Mouse (Mus musculus): ENCODE results near the gene Zbtb22.
"Not testable (repeated sequence)": the region's sequence is repeated elsewhere in the genome, so short reads cannot be mapped to it uniquely, and the experiment has no call there.

Gene Zbtb22

DNA sequence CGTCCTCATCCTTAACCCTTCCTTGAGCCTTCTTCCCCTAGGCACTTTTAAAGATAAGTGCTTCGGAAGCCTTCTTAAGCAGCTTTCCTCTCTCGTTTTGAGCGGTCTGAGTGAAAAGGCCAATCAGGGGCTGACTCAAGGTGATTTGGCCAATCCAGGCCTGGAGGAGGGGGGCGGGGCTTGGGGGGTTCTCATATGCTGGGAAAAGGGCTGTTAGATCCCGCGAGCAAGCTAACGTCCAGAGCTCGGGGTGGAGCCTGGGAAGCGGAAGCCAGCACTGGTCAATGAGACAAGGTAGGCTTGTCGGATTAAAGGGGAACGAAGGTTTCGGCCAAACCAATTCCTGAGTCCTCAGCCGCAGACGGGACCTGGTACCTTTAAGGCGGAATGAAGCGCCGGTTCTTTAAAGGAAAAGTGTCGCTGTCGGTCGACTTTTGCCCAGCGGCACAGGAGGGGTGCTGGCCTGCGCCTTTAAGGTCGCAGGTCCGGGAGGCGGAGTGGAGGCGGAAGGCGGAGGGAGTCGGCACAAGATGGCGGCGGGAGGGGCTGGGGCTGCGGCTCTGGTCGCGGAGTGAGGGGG, at the start of gene Zbtb22, which contains the start of gene Tapbp:
TSS of gene Zbtb22 (plus strand) at position 234 of the 580 bp plus-strand sequence.
TSS of gene Tapbp (plus strand) at position 229 of the 580 bp plus-strand sequence.
- DNase-seq (ENCODE audit: low read depth, low spot score) = peak; percentile 100

DNA sequence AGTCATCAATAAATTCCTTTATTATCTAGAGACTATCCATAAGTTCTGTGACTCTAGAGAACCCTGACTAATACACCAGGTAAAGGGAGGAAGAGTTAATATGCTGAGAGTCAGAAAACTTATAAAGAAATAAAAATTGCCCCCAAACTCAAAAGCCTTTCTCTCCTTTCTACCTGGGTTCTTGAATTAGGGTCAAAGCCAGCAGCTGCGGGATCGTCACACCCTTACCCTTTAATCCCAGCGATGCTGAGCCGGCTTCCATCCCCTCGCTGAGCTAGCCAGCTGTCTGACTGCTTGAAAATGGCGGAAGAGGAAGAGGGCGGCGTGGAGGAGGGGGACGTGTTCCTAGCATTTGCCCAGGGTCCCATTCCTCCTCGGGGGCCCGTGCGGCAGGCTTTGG, 42.2 kb upstream of the Zbtb22 start, which contains the start of gene Gm7029:
TSS of gene Gm7029 (plus strand) at position 301 of the 400 bp plus-strand sequence.
- not testable (repeated sequence) for DNase-seq (ENCODE audit: low read depth, low spot score)

DNA sequence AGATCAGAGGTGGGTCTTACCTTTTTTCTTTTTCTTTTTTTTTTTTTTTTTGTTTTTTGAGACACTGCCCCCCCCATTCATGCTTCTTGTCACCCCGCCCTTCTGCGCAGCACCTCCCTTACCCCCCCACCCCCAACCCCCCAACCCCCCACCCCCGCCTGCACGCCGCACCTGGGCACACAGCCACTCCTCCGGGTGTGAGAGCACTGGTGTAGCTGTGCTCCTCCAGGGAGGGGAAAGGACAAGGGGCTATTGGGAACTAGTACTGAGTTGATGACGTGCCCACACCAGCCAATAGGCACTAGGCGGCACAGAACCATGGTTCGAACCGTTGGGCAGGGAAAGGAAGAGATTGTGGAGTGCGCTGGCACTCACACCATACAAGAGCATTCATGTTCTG, 41.3 kb upstream of the Zbtb22 start:
- DNase-seq (ENCODE audit: low read depth, low spot score) = no peak

DNA sequence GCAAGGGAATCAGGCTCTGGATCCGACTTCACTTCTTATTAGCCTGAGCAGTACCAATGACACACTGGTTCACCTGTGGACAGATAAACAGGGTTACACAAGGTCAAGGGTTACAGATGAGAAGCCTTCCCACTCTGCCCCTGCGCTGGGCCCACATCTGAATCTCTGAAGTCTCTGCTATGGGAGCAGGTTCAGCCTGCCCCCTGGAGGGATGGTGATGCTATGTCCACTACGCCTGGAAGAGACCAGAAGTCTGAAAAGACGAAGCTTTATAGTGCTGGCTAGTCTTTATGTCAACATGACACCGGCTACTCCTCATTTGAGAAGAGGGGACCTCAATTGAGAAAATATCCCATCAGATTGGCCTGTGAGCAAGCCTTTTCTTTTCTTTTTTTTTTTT, 39.9 kb upstream of the Zbtb22 start:
- not testable (repeated sequence) for DNase-seq (ENCODE audit: low read depth, low spot score)

DNA sequence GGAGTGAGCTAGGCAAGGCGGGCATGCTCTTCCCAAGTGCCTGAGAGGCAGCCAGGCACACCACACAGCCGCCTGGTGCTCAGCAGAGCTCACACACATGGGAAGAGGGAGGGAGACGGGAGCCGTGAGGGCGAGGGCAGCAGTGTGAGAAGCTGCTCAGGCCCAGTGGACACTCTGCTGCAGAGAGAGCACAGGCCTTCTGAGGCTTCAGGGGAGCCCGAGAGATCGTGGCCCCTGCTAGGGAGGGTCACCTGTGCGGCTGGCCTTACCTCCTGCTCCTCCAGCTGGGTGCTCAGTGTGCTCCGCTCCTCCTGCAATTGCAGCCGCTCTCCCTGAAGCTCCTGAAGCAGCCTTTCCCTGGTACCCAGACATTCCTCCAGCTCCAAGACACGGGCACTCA, 31.4 kb upstream of the Zbtb22 start:
- DNase-seq (ENCODE audit: low read depth, low spot score) = not testable (repeated sequence)

DNA sequence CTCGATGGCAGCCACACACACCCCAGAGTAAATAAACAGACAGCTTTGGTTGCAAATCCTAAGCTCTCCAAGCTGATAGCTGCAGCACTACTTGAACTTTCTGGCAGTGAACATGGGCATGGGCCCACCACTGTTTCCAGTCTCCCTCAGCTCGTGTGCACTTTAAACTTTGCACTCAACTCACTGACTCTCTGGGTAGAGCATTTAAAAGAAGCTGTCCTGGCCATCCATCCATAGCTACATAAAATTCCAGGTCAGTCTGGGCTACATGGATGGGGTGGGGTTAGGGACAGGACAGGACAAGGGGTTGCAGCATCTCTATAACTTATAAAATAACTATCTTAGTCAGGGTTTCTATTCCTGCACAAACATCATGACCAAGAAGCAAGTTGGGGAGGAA, 27.9 kb upstream of the Zbtb22 start:
- not testable (repeated sequence) for DNase-seq (ENCODE audit: low read depth, low spot score)

DNA sequence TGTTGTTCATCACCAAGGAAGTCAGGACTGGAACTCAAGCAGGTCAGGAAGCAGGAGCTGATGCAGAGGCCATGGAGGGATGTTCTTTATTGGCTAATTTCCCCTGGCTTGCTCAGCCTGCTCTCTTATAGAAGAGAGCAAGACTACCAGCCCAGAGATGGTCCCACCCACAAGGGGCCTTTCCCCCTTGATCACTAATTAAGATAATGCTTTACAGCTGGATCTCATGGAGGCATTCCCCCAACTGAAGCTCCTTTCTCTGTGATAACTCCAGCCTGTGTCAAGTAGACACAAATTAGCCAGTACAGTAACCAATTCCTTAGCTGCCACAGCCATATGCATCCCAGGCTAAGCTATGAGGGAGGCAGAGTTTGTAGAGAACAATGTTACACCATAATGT, 27.5 kb upstream of the Zbtb22 start:
- not testable (repeated sequence) for DNase-seq (ENCODE audit: low read depth, low spot score)

DNA sequence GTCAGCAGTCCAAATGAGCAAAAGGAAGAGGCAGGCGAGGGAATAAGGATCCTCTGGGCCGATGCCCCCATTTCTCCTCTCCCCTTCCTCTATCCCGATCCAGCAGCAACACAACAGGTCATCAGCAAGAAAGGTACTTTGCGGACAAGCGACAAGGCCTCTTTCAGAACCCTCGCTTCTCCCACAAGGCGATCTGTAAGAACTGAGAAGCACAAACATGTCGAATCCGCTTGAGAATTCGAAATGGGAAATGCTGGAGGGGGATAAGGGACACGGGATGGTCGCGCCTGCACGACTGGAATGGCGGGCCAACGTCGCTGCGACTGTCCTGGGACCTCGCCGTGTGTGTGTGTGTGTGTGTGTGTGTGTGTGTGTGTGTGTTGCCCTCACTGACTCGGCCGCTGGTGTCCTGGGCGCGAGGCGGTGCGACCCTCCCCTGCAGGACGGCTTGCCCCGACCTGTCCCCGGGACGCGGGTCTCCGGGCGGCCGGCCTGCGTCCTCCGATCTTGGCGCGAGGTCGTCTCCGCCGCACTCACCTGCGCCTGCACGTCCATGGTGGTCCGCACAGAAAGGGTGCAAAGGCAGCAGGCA, 25.7 kb upstream of the Zbtb22 start:
- DNase-seq (ENCODE audit: low read depth, low spot score) = not testable (repeated sequence)

DNA sequence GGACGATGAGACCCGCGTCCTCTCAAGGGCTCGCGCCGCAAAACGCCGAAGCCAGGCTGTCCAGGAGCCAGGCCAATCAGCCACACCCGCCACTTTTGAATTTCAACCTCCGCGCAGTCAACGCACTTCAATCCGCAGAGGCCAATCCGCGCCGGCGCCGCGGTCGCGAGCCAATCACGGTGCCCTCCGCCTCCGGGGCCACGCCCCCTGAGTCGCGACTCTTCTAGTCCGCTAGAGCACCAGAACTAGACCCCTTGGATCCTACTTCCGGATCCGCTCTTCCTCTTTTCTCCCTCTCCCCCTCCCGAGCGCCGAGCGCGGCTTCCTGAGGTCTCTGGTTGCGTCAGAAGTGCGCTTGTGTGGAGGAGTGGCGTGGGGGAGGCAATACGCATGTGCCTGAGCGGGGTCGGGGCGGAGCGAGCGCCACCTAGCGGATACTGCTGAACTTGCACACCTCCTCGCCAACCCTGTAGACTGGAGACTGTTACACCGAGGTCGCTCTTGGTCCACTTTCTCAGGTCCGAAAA, 25.1 kb upstream of the Zbtb22 start, which contains the start of gene Kifc1:
TSS of gene Kifc1 (minus strand) at position 129 of the 527 bp plus-strand sequence.
- peak; percentile 100 for DNase-seq (ENCODE audit: low read depth, low spot score)

DNA sequence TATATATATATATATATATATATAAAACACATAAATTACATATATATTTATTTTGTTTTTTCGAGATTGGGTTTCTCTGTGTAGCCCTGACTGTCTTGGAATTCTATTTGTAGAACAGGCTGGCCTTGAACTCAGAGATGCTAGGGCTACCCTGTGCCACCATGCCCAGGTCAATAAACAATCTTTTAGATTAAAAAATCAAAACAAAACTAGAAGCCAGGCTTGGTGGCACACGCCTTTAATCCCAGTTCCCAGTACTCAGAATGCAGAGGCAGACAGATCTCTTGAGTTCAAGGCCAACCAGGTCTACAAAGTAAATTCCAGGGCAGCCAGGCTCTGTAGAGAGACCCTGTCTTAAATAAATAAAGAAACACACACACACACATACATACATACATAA, 24.3 kb upstream of the Zbtb22 start:
- no peak for DNase-seq (ENCODE audit: low read depth, low spot score)

DNA sequence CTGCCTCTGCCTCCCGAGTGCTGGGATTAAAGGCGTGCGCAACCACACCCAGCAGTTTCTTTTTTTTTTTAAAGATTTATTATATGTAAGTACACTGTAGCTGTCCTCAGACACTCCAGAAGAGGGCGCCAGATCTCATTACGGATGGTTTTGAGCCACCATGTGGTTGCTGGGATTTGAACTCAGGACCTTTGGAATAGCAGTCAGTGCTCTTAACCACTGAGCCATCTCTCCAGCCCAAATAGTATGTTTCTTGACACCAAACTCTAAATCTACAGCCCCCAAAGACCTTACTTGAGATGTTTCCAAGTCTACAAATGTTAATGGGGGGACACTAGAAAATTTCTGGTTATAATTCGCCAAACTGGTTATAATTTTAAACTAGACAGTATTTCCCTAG, 23.8 kb upstream of the Zbtb22 start:
- not testable (repeated sequence) for DNase-seq (ENCODE audit: low read depth, low spot score)

DNA sequence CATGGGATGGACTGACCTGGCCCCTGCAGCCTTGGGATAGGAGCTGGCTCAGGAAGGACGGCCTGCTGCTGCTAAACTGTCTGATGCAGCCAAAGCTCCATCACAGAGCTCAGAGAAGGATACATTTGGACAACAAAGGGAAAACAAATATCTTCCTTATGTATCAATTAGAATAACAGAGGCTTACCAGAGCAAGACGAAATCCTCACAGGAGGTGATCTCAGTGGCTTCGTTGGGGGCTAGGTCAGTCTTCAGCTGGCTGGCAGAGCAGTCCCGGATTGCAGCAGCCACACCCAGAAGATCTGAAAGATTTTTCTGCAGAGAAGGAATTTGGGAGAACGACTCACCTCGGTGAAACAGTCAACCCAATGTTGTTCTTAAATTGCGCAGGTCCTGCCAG, 23.3 kb upstream of the Zbtb22 start:
- no peak for DNase-seq (ENCODE audit: low read depth, low spot score)

DNA sequence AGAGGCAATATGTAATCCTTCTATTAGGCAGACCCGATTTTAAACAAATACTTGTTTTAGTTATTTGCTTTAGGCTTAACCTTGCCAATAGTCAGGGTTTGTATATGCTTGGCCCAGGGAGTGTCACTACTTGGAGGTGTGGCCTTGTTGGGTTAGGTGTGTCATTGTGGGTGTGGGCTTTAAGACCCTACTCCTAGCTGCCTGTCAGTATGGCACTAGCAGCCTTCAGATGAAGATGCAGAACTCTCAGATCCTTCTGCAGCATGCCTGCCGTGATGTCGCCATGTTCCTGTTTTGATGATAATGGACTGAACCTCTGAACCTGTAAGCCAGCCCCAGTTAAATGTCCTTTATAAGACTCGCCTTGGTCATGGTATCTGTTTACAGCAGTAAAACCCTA, 22.7 kb upstream of the Zbtb22 start:
- DNase-seq (ENCODE audit: low read depth, low spot score) = not testable (repeated sequence)

DNA sequence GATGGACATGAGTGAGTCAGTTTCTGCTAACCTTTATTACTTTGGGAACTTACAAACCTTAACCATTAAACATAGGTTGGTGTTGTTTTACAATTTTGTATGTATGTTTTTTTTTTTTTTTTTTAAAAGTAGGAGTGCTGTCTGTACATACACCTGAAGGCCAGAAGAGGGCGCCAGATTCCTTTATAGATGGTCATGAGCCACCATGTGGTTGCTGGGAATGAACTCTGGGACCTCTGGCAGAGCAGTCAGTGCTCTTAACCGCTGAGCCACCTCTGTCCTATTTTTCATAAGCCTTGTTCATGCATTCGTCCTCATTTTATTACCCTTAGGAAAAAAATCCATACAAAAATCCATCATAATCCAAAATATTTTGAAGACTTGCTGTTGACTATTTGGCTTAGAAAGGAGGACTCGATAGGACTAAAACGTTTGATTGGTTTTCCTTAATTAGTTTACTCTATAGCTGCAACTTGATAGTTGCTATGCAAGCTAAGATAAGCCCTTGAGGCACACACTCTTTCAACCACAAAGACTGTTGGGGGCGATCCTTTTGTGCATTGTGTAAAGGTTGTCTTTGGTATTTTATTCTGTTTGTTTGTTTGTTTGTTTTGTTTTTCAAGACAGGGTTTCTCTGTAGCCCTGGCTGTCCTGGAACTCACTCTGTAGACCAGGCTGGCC, 18.4 kb upstream of the Zbtb22 start:
- peak; percentile 81 for DNase-seq (ENCODE audit: low read depth, low spot score)

DNA sequence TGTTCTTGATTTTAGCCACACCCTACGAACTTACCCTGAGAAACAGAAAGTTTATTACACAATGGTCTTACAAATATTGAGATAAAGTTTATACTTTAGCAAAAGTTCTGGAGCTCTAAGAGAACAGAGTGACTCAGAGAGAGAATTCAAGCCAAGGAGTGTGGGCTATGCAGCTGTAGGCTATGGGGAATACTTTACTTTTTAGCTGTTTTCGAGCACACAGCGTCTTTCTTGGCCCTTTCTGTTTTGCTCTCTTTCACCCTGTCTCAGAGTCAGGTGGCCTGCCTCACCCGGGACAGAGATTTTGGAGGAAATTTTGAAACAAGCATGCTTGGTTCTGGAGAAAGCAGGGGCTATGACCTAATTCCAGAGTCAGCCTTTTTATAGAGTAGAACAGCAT, 17.5 kb upstream of the Zbtb22 start:
- peak; percentile 48 for DNase-seq (ENCODE audit: low read depth, low spot score)

DNA sequence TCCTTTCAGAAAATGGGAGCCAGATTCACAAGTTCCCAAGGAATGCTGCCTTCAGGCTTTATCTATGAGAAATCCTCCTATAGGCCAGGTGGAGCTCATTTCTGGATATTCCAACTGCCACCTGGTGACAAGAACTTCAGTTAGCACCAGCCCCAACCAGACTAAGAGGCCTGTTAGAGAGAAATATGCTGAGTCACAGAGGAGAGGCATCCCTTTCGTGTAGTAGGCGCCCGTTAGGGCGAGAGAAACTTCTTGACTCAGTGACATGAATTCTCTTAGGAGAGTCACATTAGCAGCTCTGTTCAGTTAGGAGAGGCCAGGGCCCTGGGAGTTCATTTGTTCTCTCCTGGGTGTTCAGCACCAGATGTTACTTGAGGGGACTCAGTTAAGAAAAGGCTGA, 16.1 kb upstream of the Zbtb22 start:
- no peak for DNase-seq (ENCODE audit: low read depth, low spot score)

DNA sequence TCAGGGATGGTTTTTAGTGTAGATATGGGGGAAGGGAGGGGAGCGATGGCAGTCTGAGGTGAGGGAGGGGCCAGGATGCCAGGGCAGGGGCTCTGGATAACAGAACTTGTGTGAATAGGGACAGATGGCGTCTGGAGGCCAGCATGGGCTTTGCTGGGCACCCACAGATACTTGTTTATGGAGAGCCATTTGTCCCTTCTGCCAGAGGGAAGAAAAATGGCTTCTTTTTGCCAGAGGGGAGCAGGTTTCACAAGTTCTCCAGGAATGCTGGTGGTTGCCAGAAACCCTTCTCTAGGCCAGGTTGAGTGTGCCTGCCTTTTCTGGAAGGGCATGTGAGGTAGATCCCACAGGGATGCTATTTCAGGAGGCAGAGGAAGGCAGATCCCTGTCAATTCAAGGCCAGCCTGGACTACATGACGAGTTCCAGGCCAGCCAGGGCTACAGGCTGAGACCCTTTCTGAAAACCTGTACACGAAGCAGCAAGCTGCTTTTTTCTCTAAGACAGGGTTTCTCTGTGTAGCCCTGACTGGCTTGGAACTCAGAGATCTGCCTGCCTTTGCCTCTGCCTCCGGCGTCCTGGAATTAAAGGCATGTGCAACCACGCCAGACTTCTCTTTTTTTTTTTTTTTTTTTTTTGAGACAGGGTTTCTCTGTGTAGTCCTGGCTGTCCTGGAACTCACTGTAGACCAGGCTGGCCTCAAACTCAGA, 15.3 kb upstream of the Zbtb22 start:
- DNase-seq (ENCODE audit: low read depth, low spot score) = peak; percentile 20

DNA sequence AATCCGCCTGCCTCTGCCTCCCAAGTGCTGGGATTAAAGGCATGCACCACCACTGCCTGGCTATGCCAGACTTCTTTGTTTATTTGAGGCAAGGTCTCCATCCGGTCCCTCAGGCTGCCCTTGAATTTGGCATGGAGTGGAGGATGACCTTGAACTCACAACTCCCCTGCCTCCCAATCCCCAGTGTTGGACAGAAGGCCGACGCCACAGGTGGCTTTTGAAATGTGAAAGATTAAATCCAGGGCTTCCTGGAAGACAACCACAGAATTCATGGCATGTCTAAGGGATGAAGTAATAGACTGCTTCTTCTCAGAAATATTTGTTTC, 14.8 kb upstream of the Zbtb22 start:
- no peak for DNase-seq (ENCODE audit: low read depth, low spot score)

DNA sequence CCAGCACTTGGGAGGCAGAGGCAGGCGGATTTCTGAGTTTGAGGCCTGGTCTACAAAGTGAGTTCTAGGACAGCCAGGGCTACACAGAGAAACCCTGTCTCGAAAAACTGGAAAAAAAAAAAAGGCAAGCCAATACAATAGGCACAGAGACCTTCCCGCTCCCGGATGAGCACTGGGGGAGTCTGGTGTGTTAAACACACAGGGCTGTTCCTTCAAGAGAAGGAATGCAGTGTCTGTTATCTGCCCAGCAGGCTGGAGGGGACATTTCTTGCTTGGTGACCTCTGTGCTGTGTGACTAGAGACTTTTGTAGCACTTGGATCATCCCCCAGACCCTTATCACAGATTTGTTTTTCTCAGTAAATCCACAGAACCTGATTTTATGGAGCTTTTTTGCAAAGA, 14.1 kb upstream of the Zbtb22 start:
- DNase-seq (ENCODE audit: low read depth, low spot score) = no peak

DNA sequence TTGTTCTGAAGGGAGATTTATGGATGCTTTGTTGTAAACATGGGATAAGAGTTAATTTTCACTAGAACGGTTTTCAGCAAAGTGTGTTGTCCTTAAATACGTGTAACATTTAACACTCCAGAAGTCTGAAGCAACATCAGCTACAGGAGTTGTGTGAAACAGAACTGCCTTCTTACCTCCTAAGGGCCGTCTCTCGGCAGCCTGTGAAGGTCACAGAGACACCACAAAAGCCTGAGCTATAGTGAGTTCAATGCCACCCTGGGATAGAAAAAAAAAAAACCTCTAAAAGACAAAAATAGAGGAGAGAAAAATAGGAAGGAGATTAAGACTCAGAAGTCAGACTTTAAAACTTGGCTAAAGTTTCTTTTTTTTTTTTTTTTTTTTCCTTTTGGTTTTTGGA, 13.6 kb upstream of the Zbtb22 start:
- DNase-seq (ENCODE audit: low read depth, low spot score) = no peak

DNA sequence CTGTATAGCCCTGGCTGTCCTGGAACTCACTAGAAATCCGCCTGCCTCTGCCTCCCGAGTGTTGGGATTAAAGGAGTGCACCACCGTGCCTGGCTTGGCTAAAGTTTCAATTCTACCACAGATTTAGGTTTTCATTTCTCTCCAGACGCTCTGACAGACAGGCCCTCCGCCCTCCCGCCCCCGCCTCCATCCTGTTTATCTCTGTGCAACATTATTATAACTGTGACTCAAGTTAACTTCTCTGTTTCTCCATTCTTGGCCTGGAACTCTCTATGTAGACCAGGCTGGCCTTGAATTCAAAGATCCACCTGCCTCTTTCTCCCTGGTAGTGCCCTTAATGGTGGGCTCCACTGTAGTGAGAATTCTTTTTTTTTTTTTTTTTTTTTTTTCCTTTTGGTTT, 13.2 kb upstream of the Zbtb22 start:
- DNase-seq (ENCODE audit: low read depth, low spot score) = no peak
